In the genomic region with DNA sequence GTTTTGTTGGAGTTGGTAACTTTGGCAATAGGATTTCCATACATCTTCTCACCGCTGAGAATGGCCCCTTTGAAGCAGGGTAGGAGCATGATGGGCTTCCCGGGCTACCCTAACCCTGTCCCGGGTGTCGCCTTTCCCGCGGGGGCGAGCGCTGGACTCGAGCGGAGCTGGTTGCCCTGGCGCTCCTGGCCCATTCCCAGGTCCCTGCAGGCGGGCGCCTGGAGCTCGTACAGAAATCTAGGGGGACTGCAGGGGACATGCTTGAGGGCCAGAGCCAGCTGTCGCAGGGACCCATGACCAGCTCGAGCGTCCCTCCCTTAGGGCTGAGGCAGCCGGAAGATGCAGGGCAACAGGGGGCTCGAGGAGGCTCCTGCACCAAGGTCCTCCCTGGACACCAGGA, we compare ENCODE assay signal across 12 mouse cellular contexts. TPM values are rescaled to one million over a fixed set of nuclear protein-coding genes. Genes with fewer than 3 reads are reported as not detected.
DNase-seq lines count a peak whose midpoint lies in the region; ATAC-seq and TF ChIP-seq lines count a peak whose summit lies in the region.
"Had no signal": no experiment of that assay in that cellular context is flagged by ENCODE, and none has a peak within 500 bp of the region (broad histone marks: within the 10 kb centered on the region; RNA-seq: fewer than 3 reads in every experiment).

No protein-coding gene starts in this region.

- H3K36me3 ChIP-seq in hindbrain, embryonic 10.5 days, result no peaks in the 10 kb centered on the region
- no peaks in the 10 kb centered on the region for H3K36me3 ChIP-seq in hindbrain, embryonic 11.5 days (ENCODE audit: control insufficient read depth, insufficient read depth, low read length)
- no peaks in the 10 kb centered on the region for H3K36me3 ChIP-seq in embryonic facial prominence, embryonic 11.5 days (replicated peaks; ENCODE audit: control insufficient read depth, insufficient read depth, low read depth, low read length)
- H3K36me3 ChIP-seq in midbrain, embryonic 11.5 days (ENCODE audit: control insufficient read depth, insufficient read depth, low read length), result no peaks in the 10 kb centered on the region
- H3K36me3 ChIP-seq: heart, embryonic 15.5 days; liver, embryonic 12.5 days had no signal

- H3K4me3 ChIP-seq in hindbrain, embryonic 10.5 days, result peak overlapping the region; percentile 27; the same call in 1 of the 2 replicates
- H3K4me3 ChIP-seq in hindbrain, embryonic 11.5 days (ENCODE audit: low read depth, low read length), result no peak overlapping the region
- H3K4me3 ChIP-seq in embryonic facial prominence, embryonic 11.5 days (ENCODE audit: low read depth, low read length), result no peak overlapping the region
- no peak overlapping the region for H3K4me3 ChIP-seq in midbrain, embryonic 11.5 days (ENCODE audit: low read depth, low read length)
- H3K4me3 ChIP-seq: heart, embryonic 15.5 days; layer of hippocampus, adult 2 months; liver, embryonic 12.5 days; megakaryocyte, embryonic 14.5 days had no signal

- H3K4me1 ChIP-seq in hindbrain, embryonic 10.5 days (replicated peaks), result peaks cover 6% of the 10 kb centered on the region
- H3K4me1 ChIP-seq in hindbrain, embryonic 11.5 days (replicated peaks; ENCODE audit: control insufficient read depth, insufficient read depth, low read length), result no peaks in the 10 kb centered on the region
- H3K4me1 ChIP-seq in embryonic facial prominence, embryonic 11.5 days (ENCODE audit: control insufficient read depth, insufficient read depth, low read length), result no peaks in the 10 kb centered on the region
- H3K4me1 ChIP-seq in midbrain, embryonic 11.5 days (ENCODE audit: control insufficient read depth, insufficient read depth, low read length), result peaks cover 3% of the 10 kb centered on the region; the same call in 1 of the 2 replicates
- H3K4me1 ChIP-seq: liver, embryonic 12.5 days; megakaryocyte, embryonic 14.5 days had no signal

- H3K4me2 ChIP-seq in hindbrain, embryonic 11.5 days (replicated peaks; ENCODE audit: low read depth, low read length), result no peak overlapping the region
- H3K4me2 ChIP-seq in embryonic facial prominence, embryonic 11.5 days (ENCODE audit: low read depth, low read length), result no peak overlapping the region
- peak overlapping the region; percentile 22 for H3K4me2 ChIP-seq in midbrain, embryonic 11.5 days
- H3K4me2 ChIP-seq: heart, embryonic 15.5 days; liver, embryonic 12.5 days had no signal

- DNase-seq in hindbrain, embryonic 10.5 days (ENCODE audit: low spot score), result no peak
- no peak for DNase-seq in hindbrain, embryonic 11.5 days (ENCODE audit: low spot score)
- peak; percentile 7 for DNase-seq in brain, embryonic 14.5 days (ENCODE audit: low read depth)
- no peak for DNase-seq in embryonic facial prominence, embryonic 11.5 days (ENCODE audit: low spot score)
- DNase-seq in midbrain, embryonic 11.5 days (ENCODE audit: low spot score, missing footprints), result no peak
- DNase-seq in frontal cortex, adult 2 months (ENCODE audit: extremely low spot score in 1 of 2, low spot score in 1 of 2), result no peak
- DNase-seq: thymus, postnatal 14 days had no signal

- TF ChIP-seq POLR2A in brain, embryonic 14.5 days (IDR thresholded peaks at IDR 0.05; ENCODE audit: borderline replicate concordance, extremely low read depth, insufficient read depth, insufficient read length, poor library complexity, severe bottlenecking), result no peak

- 0 out of 2 replicates have a peak, but pooled peaks cover 4% of the 10 kb centered on the region for H3K27me3 ChIP-seq in hindbrain, embryonic 10.5 days (ENCODE audit: insufficient read depth, poor library complexity, severe bottlenecking)
- peaks cover 4% of the 10 kb centered on the region; the same call in 1 of the 2 replicates for H3K27me3 ChIP-seq in hindbrain, embryonic 11.5 days (ENCODE audit: control insufficient read depth, insufficient read depth, low read length)
- no peaks in the 10 kb centered on the region for H3K27me3 ChIP-seq in embryonic facial prominence, embryonic 11.5 days (ENCODE audit: control insufficient read depth, insufficient read depth, low read length)
- H3K27me3 ChIP-seq in midbrain, embryonic 11.5 days (ENCODE audit: control insufficient read depth, insufficient read depth, low read length), result no peaks in the 10 kb centered on the region

- no peak for TF ChIP-seq CTCF in brain, embryonic 14.5 days (IDR thresholded peaks at IDR 0.05; ENCODE audit: borderline replicate concordance, extremely low read depth, insufficient read depth, insufficient read length)

- no peak for ATAC-seq in hindbrain, embryonic 11.5 days (ENCODE audit: low FRiP score)
- ATAC-seq in embryonic facial prominence, embryonic 11.5 days (replicated peaks; ENCODE audit: insufficient number of reproducible peaks, low FRiP score, low TSS enrichment, low read depth), result no peak
- no peak for ATAC-seq in midbrain, embryonic 11.5 days (ENCODE audit: low FRiP score)
- no peak for ATAC-seq in megakaryocyte, adult 5-6 weeks (ENCODE audit: poor library complexity, severe bottlenecking)
- ATAC-seq: liver, embryonic 12.5 days had no signal

- no peaks in the 10 kb centered on the region for H3K9me3 ChIP-seq in hindbrain, embryonic 10.5 days
- no peaks in the 10 kb centered on the region for H3K9me3 ChIP-seq in hindbrain, embryonic 11.5 days (ENCODE audit: control insufficient read depth, low read length)
- no peaks in the 10 kb centered on the region for H3K9me3 ChIP-seq in embryonic facial prominence, embryonic 11.5 days (replicated peaks; ENCODE audit: control insufficient read depth, low read length)
- no peaks in the 10 kb centered on the region for H3K9me3 ChIP-seq in midbrain, embryonic 11.5 days (ENCODE audit: control insufficient read depth, low read length)
- H3K9me3 ChIP-seq: heart, embryonic 15.5 days; liver, embryonic 12.5 days had no signal

- WGBS in hindbrain, embryonic 10.5 days, result 26% methylated on average over 19 of the region's 19 CpGs
- 26% methylated on average over 19 of the region's 19 CpGs for WGBS in hindbrain, embryonic 11.5 days
- 26% methylated on average over 19 of the region's 19 CpGs for WGBS in embryonic facial prominence, embryonic 11.5 days
- 28% methylated on average over 19 of the region's 19 CpGs for WGBS in midbrain, embryonic 11.5 days

- H3K27ac ChIP-seq in hindbrain, embryonic 10.5 days, result no peak overlapping the region
- no peak overlapping the region for H3K27ac ChIP-seq in hindbrain, embryonic 11.5 days (ENCODE audit: low read depth, low read length)
- H3K27ac ChIP-seq in embryonic facial prominence, embryonic 11.5 days (replicated peaks; ENCODE audit: low read depth, low read length), result no peak overlapping the region
- no peak overlapping the region for H3K27ac ChIP-seq in midbrain, embryonic 11.5 days (ENCODE audit: low read depth, low read length)
- H3K27ac ChIP-seq: heart, embryonic 15.5 days; layer of hippocampus, adult 2 months; liver, embryonic 12.5 days had no signal

- no peak overlapping the region for H3K9ac ChIP-seq in hindbrain, embryonic 11.5 days (ENCODE audit: low read depth, low read length)
- H3K9ac ChIP-seq in embryonic facial prominence, embryonic 11.5 days (replicated peaks; ENCODE audit: low read length), result 0 out of 2 replicates have a peak overlapping the region, but pooled peaks have one; percentile 6
- H3K9ac ChIP-seq in midbrain, embryonic 11.5 days (ENCODE audit: low read length), result 0 out of 2 replicates have a peak overlapping the region, but pooled peaks have one; percentile 5
- H3K9ac ChIP-seq: heart, embryonic 15.5 days; liver, embryonic 12.5 days had no signal

RNA-seq across cellular contexts. Expression of a gene that starts 25.1 kb away (rescaled TPM):
- polyA plus RNA-seq in hindbrain, embryonic 10.5 days (2016; fragmentation: Nextera tagmentation; extraction: Ambion mirVana), result 78.6 and 81.2 TPM in 2 replicates
- polyA plus RNA-seq in hindbrain, embryonic 11.5 days (2014; fragmentation: Nextera tagmentation; extraction: Ambion mirVana), result 48.2 and 51.0 TPM in 2 replicates
- polyA plus RNA-seq in brain, embryonic 14.5 days (2012; rRNA removed), result 60.4 and 91.9 TPM in 2 replicates
- 57.4 and 60.4 TPM in 2 replicates for polyA plus RNA-seq in embryonic facial prominence, embryonic 11.5 days (2014; fragmentation: Nextera tagmentation; extraction: Ambion mirVana)
- 54.7 and 55.6 TPM in 2 replicates for polyA plus RNA-seq in midbrain, embryonic 11.5 days (2014; fragmentation: Nextera tagmentation; extraction: Ambion mirVana)
- 11.9 and 12.2 TPM in 2 replicates for total RNA-seq in megakaryocyte, adult 5-6 weeks (2015)
- total RNA-seq in megakaryocyte, adult 5-6 weeks (2017), result 9.9 and 15.9 TPM in 2 replicates
- polyA plus RNA-seq in frontal cortex, adult 2 months (2012; rRNA removed), result 41.5 and 41.9 TPM in 2 replicates

RNA-seq across cellular contexts. Expression of a gene that starts 25.1 kb away (rescaled TPM):
- polyA plus RNA-seq in hindbrain, embryonic 10.5 days (2016; fragmentation: Nextera tagmentation; extraction: Ambion mirVana), result 25.7 and 33.7 TPM in 2 replicates
- polyA plus RNA-seq in hindbrain, embryonic 11.5 days (2014; fragmentation: Nextera tagmentation; extraction: Ambion mirVana), result 26.0 and 30.3 TPM in 2 replicates
- polyA plus RNA-seq in brain, embryonic 14.5 days (2012; rRNA removed), result 23.1 and 28.1 TPM in 2 replicates
- 39.7 and 42.7 TPM in 2 replicates for polyA plus RNA-seq in embryonic facial prominence, embryonic 11.5 days (2014; fragmentation: Nextera tagmentation; extraction: Ambion mirVana)
- 32.2 and 33.0 TPM in 2 replicates for polyA plus RNA-seq in midbrain, embryonic 11.5 days (2014; fragmentation: Nextera tagmentation; extraction: Ambion mirVana)
- total RNA-seq in megakaryocyte, adult 5-6 weeks (2015), result 9.7 and 10.8 TPM in 2 replicates
- total RNA-seq in megakaryocyte, adult 5-6 weeks (2017), result 3.5 and 10.9 TPM in 2 replicates
- 17.9 and 23.1 TPM in 2 replicates for polyA plus RNA-seq in frontal cortex, adult 2 months (2012; rRNA removed)
